Mouse (Mus musculus): Measurements from ENCODE around the gene Metrnl.

Gene Metrnl

GRCm38 (mm10) chr11:121741433-121741832, 40.1 kb downstream of the Metrnl start:
- DNase-seq = no peak

- DNase-seq = no peak
These were observed 41.8 kb downstream of the Metrnl start for GRCm38 (mm10) chr11:121743113-121743512.

GRCm38 (mm10) chr11:121743915-121744628, 42.7 kb downstream of the Metrnl start:
- no peak for DNase-seq

- no peak for DNase-seq
These were observed 45.7 kb downstream of the Metrnl start for GRCm38 (mm10) chr11:121746941-121747494.

GRCm38 (mm10) chr11:121748003-121748684, 46.8 kb downstream of the Metrnl start:
- DNase-seq = no peak

Data from right cerebral cortex, postnatal 4 days (tissue).